8 mouse cellular contexts compared by ENCODE assay signal in the genomic region with DNA sequence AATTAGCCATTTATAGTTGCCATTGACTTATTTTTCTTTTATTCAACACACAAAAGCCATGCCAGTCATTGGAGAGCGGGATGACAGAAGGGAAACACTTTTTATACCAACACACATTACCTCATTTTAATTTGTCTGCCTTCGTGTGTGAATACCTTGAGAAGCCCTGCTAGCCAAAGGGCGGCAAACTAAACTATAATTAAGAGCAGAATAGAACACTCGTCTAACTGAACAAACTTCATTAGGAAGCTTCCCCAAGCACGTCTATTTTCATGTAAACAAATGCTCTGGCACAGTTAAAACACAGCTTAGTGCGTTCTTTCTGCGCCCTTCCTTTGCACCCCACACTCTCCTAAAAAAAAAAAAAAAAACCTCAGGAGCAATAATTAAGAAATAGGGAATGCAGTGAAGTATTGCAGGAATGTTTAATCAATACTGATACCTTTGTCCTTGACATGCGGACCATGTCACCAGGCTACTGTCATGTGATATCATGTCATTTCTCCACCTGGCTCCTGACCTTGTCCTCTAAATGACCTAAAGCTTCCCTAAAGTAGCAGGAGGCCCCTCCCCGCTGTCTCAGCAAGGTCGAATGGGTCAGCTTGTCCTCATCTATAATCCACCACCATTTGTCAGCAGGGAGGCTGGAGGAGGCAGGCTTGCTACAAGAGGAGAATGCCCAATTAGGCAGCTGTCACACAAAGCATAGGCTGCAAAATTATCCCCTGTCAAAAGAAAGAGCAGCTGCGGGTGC. TPM values are rescaled to one million over a fixed set of nuclear protein-coding genes. Genes with fewer than 3 reads are reported as not detected.
A peak's percentile ranks its signal among the peaks of the same experiment; 100 is the strongest.
DNase-seq lines count a peak whose midpoint lies in the region; ATAC-seq lines count a peak whose summit lies in the region.

No protein-coding gene starts in this region.

- H3K4me1 ChIP-seq in embryonic facial prominence, embryonic 10.5 days = peaks cover 63% of the 10 kb centered on the region
- peaks cover 51% of the 10 kb centered on the region for H3K4me1 ChIP-seq in midbrain, embryonic 14.5 days (ENCODE audit: control insufficient read depth, insufficient read depth, low read length)

- peak; percentile 68 for ATAC-seq in midbrain, embryonic 14.5 days (ENCODE audit: low FRiP score, low TSS enrichment)

- H3K27ac ChIP-seq in embryonic facial prominence, embryonic 10.5 days (replicated peaks) = no peak overlapping the region
- H3K27ac ChIP-seq in midbrain, embryonic 14.5 days (replicated peaks; ENCODE audit: low read depth, low read length) = peak overlapping the region; percentile 75

- H3K9ac ChIP-seq in midbrain, embryonic 14.5 days (replicated peaks; ENCODE audit: low read length) = no peak overlapping the region

- H3K36me3 ChIP-seq in embryonic facial prominence, embryonic 10.5 days (replicated peaks) = 0 out of 2 replicates have a peak, but pooled peaks cover 3% of the 10 kb centered on the region
- H3K36me3 ChIP-seq in midbrain, embryonic 14.5 days (ENCODE audit: control insufficient read depth, insufficient read depth, low read length) = no peaks in the 10 kb centered on the region

- no peaks in the 10 kb centered on the region for H3K9me3 ChIP-seq in embryonic facial prominence, embryonic 10.5 days
- no peaks in the 10 kb centered on the region for H3K9me3 ChIP-seq in midbrain, embryonic 14.5 days (ENCODE audit: control insufficient read depth, low read length)

- peak; percentile 48 to 58 for DNase-seq in cerebellum, postnatal 10 days
- DNase-seq in cerebellum, postnatal 36 days = no peak
- peak; percentile 70 for DNase-seq in embryonic facial prominence, embryonic 10.5 days (ENCODE audit: low spot score)
- peak; percentile 32 to 55 for DNase-seq in kidney, adult 8-10 months
- DNase-seq in midbrain, embryonic 14.5 days = peak; percentile 74
- DNase-seq in spleen, postnatal 10 days (ENCODE audit: low spot score in 2 of 2) = no peak
- no peak for DNase-seq in right cerebral cortex, adult 18-20 months
- no peak for DNase-seq in gastrocnemius, adult 18-20 months (ENCODE audit: low spot score)

- H3K4me3 ChIP-seq in embryonic facial prominence, embryonic 10.5 days = no peak overlapping the region
- no peak overlapping the region for H3K4me3 ChIP-seq in midbrain, embryonic 14.5 days (replicated peaks; ENCODE audit: low read depth, low read length)

- H3K27me3 ChIP-seq in embryonic facial prominence, embryonic 10.5 days (replicated peaks; ENCODE audit: low read depth, poor library complexity, severe bottlenecking) = no peaks in the 10 kb centered on the region
- H3K27me3 ChIP-seq in midbrain, embryonic 14.5 days (ENCODE audit: control insufficient read depth, insufficient read depth, low read length) = no peaks in the 10 kb centered on the region

- WGBS in embryonic facial prominence, embryonic 10.5 days = 32% methylated on average over 11 of the region's 11 CpGs
- WGBS in midbrain, embryonic 14.5 days = 8% methylated on average over 11 of the region's 11 CpGs

- H3K4me2 ChIP-seq in midbrain, embryonic 14.5 days (ENCODE audit: low read length) = peak overlapping the region; percentile 27

RNA-seq across cellular contexts. Expression of gene Nrip1, which starts 54.1 kb away (rescaled TPM):
- polyA plus RNA-seq in embryonic facial prominence, embryonic 10.5 days (2016; fragmentation: Nextera tagmentation; extraction: Ambion mirVana) = 58.3 and 60.8 TPM in 2 replicates
- 28.9 and 34.7 TPM in 2 replicates for polyA plus RNA-seq in midbrain, embryonic 14.5 days (2014; fragmentation: Nextera tagmentation; extraction: Ambion mirVana)
- total RNA-seq in gastrocnemius, adult 18-20 months (2021) = 10 to 100 TPM; 32.8 to 45.6 TPM

Comparison
In these comparisons a context has a peak if more than half of its experiments do, and no peak if none do; other contexts are left out.
1. DNase-seq: peak in cerebellum, postnatal 10 days (2 of 2), embryonic facial prominence, embryonic 10.5 days (single experiment), kidney, adult 8-10 months (2 of 2) and midbrain, embryonic 14.5 days (single experiment); none in cerebellum, postnatal 36 days (0 of 2), spleen, postnatal 10 days (0 of 2), right cerebral cortex, adult 18-20 months (single experiment) and gastrocnemius, adult 18-20 months (single experiment).